Mouse (Mus musculus) erythroblast, adult 5-6 weeks (primary cell): ENCODE measurements around the gene Tiam1. TPM values are rescaled to one million over a fixed set of nuclear protein-coding genes. Genes with fewer than 3 reads are reported as not detected.

Experiments
- ATAC-seq: replicated peaks from 2 replicates; pipeline ENCODE4 v1.8.0; 2016; ENCODE audit warnings: moderate number of reproducible peaks, mild to moderate bottlenecking, moderate TSS enrichment, inconsistent platforms; ENCODE audit not compliant: poor library complexity, low FRiP score, severe bottlenecking
- total RNA-seq, 2 experiments: library from RNA; stranded (forward) in 1 of 2; stranded (reverse) in 1 of 2; fragments of 150-400 nt in 1 of 2; fragments of 200-764, 138-1000 nt in 1 of 2; gene quantifications; 2 replicates each; pipeline versions ENCODE4 v1.2.3 to v1.2.4; 2015 to 2017; ENCODE audit warnings: low replicate concordance in 2 of 2

The Tiam1 gene
- total RNA-seq, 2 experiments from 2014 or later, result 15.7 to 29.0 TPM

GRCm38 (mm10) chr16:89867212-89867829, 276.2 kb downstream of the Tiam1 start:
- ATAC-seq, result no peak

- ATAC-seq, result no peak
Measured at GRCm38 (mm10) chr16:89865136-89865535, 278.4 kb downstream of the Tiam1 start.

GRCm38 (mm10) chr16:89864710-89865109, 278.9 kb downstream of the Tiam1 start:
- ATAC-seq, result no peak

GRCm38 (mm10) chr16:89863264-89863663, 280.3 kb downstream of the Tiam1 start:
- ATAC-seq, result no peak

- ATAC-seq, result no peak
Measured at GRCm38 (mm10) chr16:89861531-89861930, 282.0 kb downstream of the Tiam1 start.

- no peak for ATAC-seq
Measured at GRCm38 (mm10) chr16:89860708-89861107, 282.9 kb downstream of the Tiam1 start.

- ATAC-seq, result no peak
Measured at GRCm38 (mm10) chr16:89857666-89858065, 285.9 kb downstream of the Tiam1 start.

- no peak for ATAC-seq
Measured at GRCm38 (mm10) chr16:89854731-89855130, 288.8 kb downstream of the Tiam1 start.

- no peak for ATAC-seq
Measured at GRCm38 (mm10) chr16:89851333-89851732, 292.2 kb downstream of the Tiam1 start.

GRCm38 (mm10) chr16:89848651-89849597, 294.6 kb downstream of the Tiam1 start:
- ATAC-seq, result no peak

- no peak for ATAC-seq
Measured at GRCm38 (mm10) chr16:89848179-89848578, 295.4 kb downstream of the Tiam1 start.

- ATAC-seq, result no peak
Measured at GRCm38 (mm10) chr16:89845461-89845860, 298.1 kb downstream of the Tiam1 start.

GRCm38 (mm10) chr16:89844580-89844979, 299.0 kb downstream of the Tiam1 start:
- no peak for ATAC-seq

GRCm38 (mm10) chr16:89841894-89842293, 301.7 kb downstream of the Tiam1 start:
- no peak for ATAC-seq

- no peak for ATAC-seq
Measured at GRCm38 (mm10) chr16:89840361-89840760, 303.2 kb downstream of the Tiam1 start.

GRCm38 (mm10) chr16:89839829-89840228, 303.7 kb downstream of the Tiam1 start:
- ATAC-seq, result no peak

GRCm38 (mm10) chr16:89837096-89837495, 306.5 kb downstream of the Tiam1 start:
- no peak for ATAC-seq

- no peak for ATAC-seq
Measured at GRCm38 (mm10) chr16:89835551-89835950, 308.0 kb downstream of the Tiam1 start.

- no peak for ATAC-seq
Measured at GRCm38 (mm10) chr16:89833011-89833410, 310.6 kb downstream of the Tiam1 start.

GRCm38 (mm10) chr16:89831172-89831571, 312.4 kb downstream of the Tiam1 start:
- ATAC-seq, result no peak

GRCm38 (mm10) chr16:89830221-89830648, 313.3 kb downstream of the Tiam1 start:
- ATAC-seq, result no peak
